Mouse (Mus musculus): Measurements from ENCODE around the gene Sohlh1. TPM values are rescaled to one million over a fixed set of nuclear protein-coding genes. Genes with fewer than 3 reads are reported as not detected.
"Not testable (repeated sequence)": the region's sequence is repeated elsewhere in the genome, so short reads cannot be mapped to it uniquely, and the experiment has no call there.

The Sohlh1 gene
- total and polyA plus RNA-seq, 2 experiments from 2014 or later = not detected

DNA sequence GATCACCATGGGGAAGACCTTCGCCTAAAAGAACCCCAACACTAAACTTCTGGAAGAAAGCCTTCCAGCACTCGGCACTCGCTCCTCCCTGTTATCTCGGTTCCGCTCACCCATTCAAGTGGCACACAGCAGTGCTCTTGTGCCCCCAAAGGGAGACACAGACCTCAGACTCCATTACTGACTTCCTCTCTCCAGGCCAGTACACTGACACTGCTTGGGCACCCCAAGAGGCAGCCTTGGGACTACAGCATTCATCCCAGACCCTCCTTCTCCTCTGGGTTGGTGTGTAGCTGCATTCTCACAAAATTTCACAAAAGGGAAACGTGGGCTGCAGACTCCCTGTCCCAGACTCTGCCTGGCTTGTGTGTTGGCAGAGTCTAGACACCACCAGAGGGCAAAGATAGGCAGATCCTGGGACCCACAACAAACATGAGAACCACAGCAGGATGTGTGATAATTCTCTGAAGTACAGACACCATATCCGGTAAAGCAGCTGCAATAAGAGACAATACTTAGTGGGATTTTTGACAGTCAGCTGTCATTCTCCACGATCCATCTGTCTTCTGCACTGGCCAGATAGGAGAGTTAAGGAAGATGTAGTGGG lies 18.6 kb downstream of the Sohlh1 start:
- Histone ChIP-seq H3K9ac (replicated peaks; ENCODE audit: low read length) (no peak overlapping the region), H3K27ac (no peak overlapping the region), H3K9me3 (ENCODE audit: low read length) (no peaks in the 10 kb centered on the region), H3K27me3 (ENCODE audit: insufficient read depth, low read length) (no peaks in the 10 kb centered on the region), H3K4me1 (ENCODE audit: insufficient read depth, low read length) (no peaks in the 10 kb centered on the region), H3K4me3 (ENCODE audit: low read length) (no peak overlapping the region), H3K4me2 (ENCODE audit: low read depth, low read length) (no peak overlapping the region), H3K36me3 (ENCODE audit: insufficient read depth, low read length) (no peaks in the 10 kb centered on the region)
- 80% methylated on average over 8 of the region's 8 CpGs for WGBS
- DNase-seq (ENCODE audit: low spot score) (no peak), ATAC-seq (no peak)
- TF ChIP-seq CTCF (IDR thresholded peaks at IDR 0.05; ENCODE audit: low read depth) = no peak; the same call in 1 of the 2 replicates

DNA sequence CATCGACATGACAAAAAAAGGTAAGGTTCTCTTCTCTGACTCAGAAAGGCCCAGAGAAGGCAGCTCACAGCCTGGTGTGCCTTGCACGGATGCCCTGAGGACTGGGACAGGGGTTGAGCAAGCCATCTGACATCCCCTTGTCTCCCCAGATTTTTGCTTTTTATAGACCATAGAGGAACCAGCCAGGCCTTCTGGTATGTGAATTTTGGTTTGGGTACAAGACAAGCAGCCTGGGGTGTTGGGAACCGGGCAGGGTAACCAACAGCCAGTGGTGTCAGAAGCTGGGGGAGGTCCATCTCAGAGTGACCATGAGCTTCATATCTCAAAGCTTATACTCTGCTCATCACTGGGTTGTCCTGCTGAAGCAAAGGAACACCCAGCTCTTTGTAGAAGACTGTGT lies 22.3 kb downstream of the Sohlh1 start:
- no peak for TF ChIP-seq CTCF (IDR thresholded peaks at IDR 0.05; ENCODE audit: low read depth)
- DNase-seq (ENCODE audit: low spot score) (no peak), ATAC-seq (no peak)
- H3K4me3 ChIP-seq (ENCODE audit: low read length) = no peak overlapping the region
- H3K27ac ChIP-seq = no peak overlapping the region
- no peaks in the 10 kb centered on the region for H3K9me3 ChIP-seq (ENCODE audit: low read length)
- no peaks in the 10 kb centered on the region for H3K27me3 ChIP-seq (ENCODE audit: insufficient read depth, low read length)
- 91% methylated on average over 3 of the region's 3 CpGs for WGBS
- H3K4me1 ChIP-seq (ENCODE audit: insufficient read depth, low read length) = no peaks in the 10 kb centered on the region
- no peak overlapping the region for H3K4me2 ChIP-seq (ENCODE audit: low read depth, low read length)
- H3K9ac ChIP-seq (replicated peaks; ENCODE audit: low read length) = no peak overlapping the region
- no peaks in the 10 kb centered on the region for H3K36me3 ChIP-seq (ENCODE audit: insufficient read depth, low read length)

DNA sequence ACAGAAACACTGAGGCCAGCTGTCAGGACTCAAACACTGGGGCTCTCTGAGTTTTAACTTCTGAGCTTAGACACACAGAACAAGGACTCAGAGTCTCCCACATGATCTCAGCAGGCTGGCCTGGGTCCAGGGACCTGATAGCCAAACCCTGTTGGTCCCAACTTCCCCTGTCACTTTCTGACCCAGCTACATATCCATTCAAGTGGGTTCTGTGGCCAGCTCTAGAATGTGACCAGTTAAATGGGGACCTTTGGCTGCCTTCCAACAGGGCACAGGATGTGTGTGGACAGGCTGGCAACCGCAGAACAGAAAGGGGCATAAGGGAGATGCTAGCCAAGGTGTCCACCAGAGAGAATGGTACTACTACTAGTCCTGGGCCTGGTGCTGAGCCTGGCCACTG lies 24.2 kb downstream of the Sohlh1 start, which contains the start of gene Lcn9:
Gene Lcn9, plus strand, starts transcription at position 348 of the 400 bp plus-strand sequence.
- no peak within 1 kb of the TSS for H3K4me3 ChIP-seq (ENCODE audit: low read length)
- no peaks in the 10 kb centered on the region for H3K36me3 ChIP-seq (ENCODE audit: insufficient read depth, low read length)
- no peak for TF ChIP-seq CTCF (IDR thresholded peaks at IDR 0.05; ENCODE audit: low read depth)
- ATAC-seq (no peak), DNase-seq (ENCODE audit: low spot score) (no peak)
- no peaks in the 10 kb centered on the region for H3K27me3 ChIP-seq (ENCODE audit: insufficient read depth, low read length)
- H3K9me3 ChIP-seq (ENCODE audit: low read length) = no peaks in the 10 kb centered on the region
- no peak within 1 kb of the TSS for H3K9ac ChIP-seq (replicated peaks; ENCODE audit: low read length)
- H3K4me2 ChIP-seq (ENCODE audit: low read depth, low read length) = no peak within 1 kb of the TSS
- 44% methylated on average over 1 of the region's 1 CpGs for WGBS
- H3K27ac ChIP-seq = no peak within 1 kb of the TSS
- no peaks in the 10 kb centered on the region for H3K4me1 ChIP-seq (ENCODE audit: insufficient read depth, low read length)

DNA sequence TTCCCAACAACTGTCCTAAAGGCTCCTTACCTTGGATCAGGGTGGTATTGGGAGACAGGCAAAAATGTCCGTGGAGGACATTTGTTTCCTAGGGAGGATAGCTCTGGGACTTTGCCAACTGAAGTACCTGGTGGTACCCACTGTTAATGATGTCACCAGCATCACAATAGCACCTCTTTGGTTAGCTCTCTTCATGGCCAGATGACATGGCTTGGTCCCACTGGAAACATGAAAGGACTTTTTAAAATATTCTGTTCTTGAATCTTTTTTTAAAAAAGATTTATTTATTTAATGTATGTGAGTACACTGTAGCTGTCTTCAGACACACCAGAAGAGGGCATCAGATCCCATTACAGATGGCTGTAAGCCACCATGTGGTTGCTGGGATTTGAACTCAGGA lies 31.3 kb downstream of the Sohlh1 start, which contains the start of gene Glt6d1:
Gene Glt6d1, minus strand, starts transcription at position 101 of the 400 bp plus-strand sequence.
- not testable (repeated sequence) for H3K36me3 ChIP-seq (ENCODE audit: insufficient read depth, low read length); H3K27ac ChIP-seq; H3K9ac ChIP-seq (replicated peaks; ENCODE audit: low read length); H3K9me3 ChIP-seq (ENCODE audit: low read length); H3K4me2 ChIP-seq (ENCODE audit: low read depth, low read length); H3K4me1 ChIP-seq (ENCODE audit: insufficient read depth, low read length); DNase-seq (ENCODE audit: low spot score); H3K27me3 ChIP-seq (ENCODE audit: insufficient read depth, low read length); H3K4me3 ChIP-seq (ENCODE audit: low read length); ATAC-seq
- WGBS = 78% methylated on average over 1 of the region's 1 CpGs

DNA sequence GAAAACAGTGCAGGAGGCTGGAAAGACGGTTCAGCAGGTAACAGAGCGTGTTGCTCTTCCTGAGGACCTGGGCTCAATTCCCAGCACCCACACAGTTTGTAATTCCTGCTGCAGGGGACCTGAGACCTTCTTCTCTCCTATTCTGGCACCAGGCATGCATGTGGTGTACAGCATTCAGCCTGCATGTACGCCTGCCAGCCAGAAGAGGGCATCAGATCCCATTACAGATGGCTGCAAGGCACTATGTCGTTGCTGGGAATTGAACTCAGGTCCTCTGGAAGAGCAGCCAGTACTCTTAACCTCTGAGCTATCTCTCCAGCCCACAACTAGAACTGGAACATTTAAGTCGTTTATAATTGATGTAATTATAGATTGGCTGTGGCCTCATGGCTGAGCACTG lies 33.7 kb downstream of the Sohlh1 start:
- Histone ChIP-seq H3K36me3 (ENCODE audit: insufficient read depth, low read length) (no peaks in the 10 kb centered on the region), H3K27ac (no peak overlapping the region), H3K4me1 (ENCODE audit: insufficient read depth, low read length) (no peaks in the 10 kb centered on the region), H3K4me2 (ENCODE audit: low read depth, low read length) (no peak overlapping the region), H3K9me3 (ENCODE audit: low read length) (no peaks in the 10 kb centered on the region), H3K4me3 (ENCODE audit: low read length) (no peak overlapping the region), H3K27me3 (ENCODE audit: insufficient read depth, low read length) (no peaks in the 10 kb centered on the region), H3K9ac (replicated peaks; ENCODE audit: low read length) (no peak overlapping the region)
- ATAC-seq (no peak), DNase-seq (ENCODE audit: low spot score) (no peak)
- TF ChIP-seq CTCF (IDR thresholded peaks at IDR 0.05; ENCODE audit: low read depth) = no peak
- 80% methylated on average over 5 of the region's 5 CpGs for WGBS

DNA sequence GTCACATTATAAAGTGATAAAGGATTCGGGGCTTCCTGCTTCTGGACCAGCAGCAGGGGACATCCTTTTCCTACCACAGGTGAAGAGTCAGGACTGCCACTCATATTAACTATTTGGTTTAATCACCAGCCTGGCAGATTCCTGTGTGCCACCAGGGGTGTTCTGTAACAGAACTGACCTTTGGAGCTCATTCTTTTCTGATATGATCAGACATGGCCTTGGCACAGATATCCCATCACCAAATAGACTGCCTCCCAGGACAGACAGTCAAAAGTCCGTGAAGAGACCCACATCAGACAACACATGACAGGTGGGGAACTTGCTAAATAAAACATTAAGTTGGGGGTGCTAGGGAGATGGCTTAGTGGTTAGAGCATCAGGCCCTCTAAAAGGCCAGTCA lies 35.3 kb downstream of the Sohlh1 start:
- H3K4me3 ChIP-seq (ENCODE audit: low read length) = no peak overlapping the region
- no peaks in the 10 kb centered on the region for H3K27me3 ChIP-seq (ENCODE audit: insufficient read depth, low read length)
- no peak overlapping the region for H3K27ac ChIP-seq
- TF ChIP-seq CTCF (IDR thresholded peaks at IDR 0.05; ENCODE audit: low read depth) = no peak
- H3K9ac ChIP-seq (replicated peaks; ENCODE audit: low read length) = no peak overlapping the region
- no peak for ATAC-seq
- no peak for DNase-seq (ENCODE audit: low spot score)
- no peaks in the 10 kb centered on the region for H3K36me3 ChIP-seq (ENCODE audit: insufficient read depth, low read length)
- H3K9me3 ChIP-seq (ENCODE audit: low read length) = no peaks in the 10 kb centered on the region
- H3K4me2 ChIP-seq (ENCODE audit: low read depth, low read length) = no peak overlapping the region
- WGBS = 73% methylated on average over 2 of the region's 2 CpGs
- no peaks in the 10 kb centered on the region for H3K4me1 ChIP-seq (ENCODE audit: insufficient read depth, low read length)

DNA sequence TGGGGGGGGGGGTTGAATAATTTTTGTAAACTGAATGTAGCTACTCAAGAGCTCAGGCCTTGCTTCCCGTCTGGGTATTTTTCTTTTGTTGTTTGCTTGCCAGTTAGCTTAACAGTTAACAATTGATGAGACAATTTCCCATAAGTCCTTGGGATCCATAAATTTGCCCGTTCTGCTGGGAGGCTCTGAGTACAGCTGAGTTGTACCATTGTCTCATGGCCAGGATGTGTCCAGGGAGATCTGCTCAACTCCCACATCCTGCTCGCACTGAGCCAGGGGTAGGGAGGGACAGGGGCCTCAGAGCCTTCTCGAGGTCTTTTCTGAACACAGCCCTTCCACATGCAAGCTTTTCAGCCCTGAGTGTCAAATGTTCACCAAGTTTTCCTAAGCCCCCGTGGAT lies 49.0 kb downstream of the Sohlh1 start:
- no peak overlapping the region for H3K9ac ChIP-seq (replicated peaks; ENCODE audit: low read length)
- no peaks in the 10 kb centered on the region for H3K4me1 ChIP-seq (ENCODE audit: insufficient read depth, low read length)
- 31% methylated on average over 5 of the region's 5 CpGs for WGBS
- no peak for TF ChIP-seq CTCF (IDR thresholded peaks at IDR 0.05; ENCODE audit: low read depth)
- no peaks in the 10 kb centered on the region for H3K27me3 ChIP-seq (ENCODE audit: insufficient read depth, low read length)
- ATAC-seq (no peak), DNase-seq (ENCODE audit: low spot score) (no peak)
- no peaks in the 10 kb centered on the region for H3K36me3 ChIP-seq (ENCODE audit: insufficient read depth, low read length)
- H3K9me3 ChIP-seq (ENCODE audit: low read length) = no peaks in the 10 kb centered on the region
- no peak overlapping the region for H3K27ac ChIP-seq
- H3K4me3 ChIP-seq (ENCODE audit: low read length) = no peak overlapping the region
- no peak overlapping the region for H3K4me2 ChIP-seq (ENCODE audit: low read depth, low read length)
